Mouse (Mus musculus): ENCODE measurements at regions not wholly inside any gene's neighbourhood (a gene's known extent, or its start where the extent isn't known, plus 50 kb on each side); places are given as distances from the start of the nearest gene placed in this dataset.

DNA sequence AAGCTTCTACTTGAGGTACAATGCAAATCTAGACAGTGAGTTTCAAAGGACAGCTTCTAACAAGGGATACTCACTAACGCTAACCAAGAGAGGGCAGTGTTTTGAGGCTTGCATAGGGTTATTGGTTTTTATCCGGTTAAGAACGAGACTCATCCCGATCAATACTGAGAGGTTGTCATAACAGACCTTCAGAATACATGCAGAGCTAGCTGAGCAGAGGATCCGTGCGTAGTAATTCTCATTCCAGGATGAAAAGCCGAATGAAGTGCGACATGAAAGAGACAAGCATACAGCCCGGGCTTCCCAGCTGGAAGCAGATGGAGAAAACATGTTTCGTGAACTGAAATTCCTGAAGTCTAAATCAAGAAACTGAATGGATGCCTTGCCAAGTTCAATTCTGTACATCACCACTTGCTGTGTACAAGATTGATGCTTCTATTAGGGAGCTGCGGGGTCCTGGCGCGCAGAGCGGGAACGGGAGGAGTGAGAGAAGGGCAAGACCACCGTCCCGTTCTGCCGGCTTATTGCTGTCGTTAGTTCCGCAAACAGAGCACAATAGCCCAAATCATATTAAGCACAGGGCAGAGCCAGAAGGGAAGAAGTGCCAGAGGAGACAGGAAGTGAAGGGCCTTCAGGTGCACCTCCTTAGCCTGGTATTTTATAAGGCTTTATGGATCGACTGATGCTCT lies 65.4 kb upstream of the Tes start:
- no peak overlapping the region for H3K4me3 ChIP-seq (replicated peaks; ENCODE audit: low read length)
- no peaks in the 10 kb centered on the region for H3K36me3 ChIP-seq (ENCODE audit: insufficient read depth, low read length)
- TF ChIP-seq POU5F1 (IDR thresholded peaks at IDR 0.05; ENCODE audit: borderline replicate concordance, low read length) = no peak
- TF ChIP-seq CTCF (conservative IDR thresholded peaks at IDR 0.05; ENCODE audit: low read length) = no peak
- no peak for TF ChIP-seq NANOG (IDR thresholded peaks at IDR 0.05; ENCODE audit: borderline replicate concordance, low read length)
- no peaks in the 10 kb centered on the region for H3K4me1 ChIP-seq (replicated peaks; ENCODE audit: low read depth, low read length)
- H3K27me3 ChIP-seq (ENCODE audit: insufficient read depth, low read length) = no peaks in the 10 kb centered on the region
- peaks cover 33% of the 10 kb centered on the region for H3K9me3 ChIP-seq (ENCODE audit: low read length)

DNA sequence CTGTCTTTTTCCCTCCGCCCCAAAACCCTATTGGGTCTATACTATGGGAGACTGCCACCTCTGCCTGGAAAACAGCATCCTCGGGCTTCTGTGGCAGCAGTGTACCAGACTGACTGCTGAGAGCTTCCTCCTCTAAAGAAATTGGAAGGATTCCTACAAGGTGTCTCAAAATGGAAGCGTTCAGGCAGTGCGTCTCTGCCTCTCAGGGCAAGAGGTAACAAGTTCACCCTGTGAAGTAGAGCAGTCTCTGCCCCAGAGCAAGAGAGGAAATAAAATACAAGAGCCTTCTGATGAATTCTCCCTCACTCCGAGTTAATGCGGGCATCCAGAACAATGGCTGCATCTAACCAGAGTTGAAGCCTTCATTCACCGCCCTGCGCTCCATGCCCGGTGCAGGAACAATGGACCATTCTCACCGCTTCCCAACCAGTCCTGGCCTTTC lies 69.4 kb upstream of the Tes start:
- H3K4me1 ChIP-seq (replicated peaks; ENCODE audit: low read depth, low read length) = no peaks in the 10 kb centered on the region
- H3K9me3 ChIP-seq (ENCODE audit: low read length) = no peaks in the 10 kb centered on the region
- no peaks in the 10 kb centered on the region for H3K36me3 ChIP-seq (ENCODE audit: insufficient read depth, low read length)
- H3K27me3 ChIP-seq (ENCODE audit: insufficient read depth, low read length) = no peaks in the 10 kb centered on the region
- TF ChIP-seq NANOG (IDR thresholded peaks at IDR 0.05; ENCODE audit: borderline replicate concordance, low read length) (no peak), POU5F1 (IDR thresholded peaks at IDR 0.05; ENCODE audit: borderline replicate concordance, low read length) (no peak), CTCF (conservative IDR thresholded peaks at IDR 0.05; ENCODE audit: low read length) (no peak)
- no peak overlapping the region for H3K4me3 ChIP-seq (replicated peaks; ENCODE audit: low read length)

- TF ChIP-seq CTCF (conservative IDR thresholded peaks at IDR 0.05; ENCODE audit: low read length) = peak; percentile 45
- TF ChIP-seq POU5F1 (IDR thresholded peaks at IDR 0.05; ENCODE audit: borderline replicate concordance, low read length) = no peak
- Histone ChIP-seq H3K9me3 (ENCODE audit: low read length) (no peaks in the 10 kb centered on the region), H3K27me3 (ENCODE audit: insufficient read depth, low read length) (no peaks in the 10 kb centered on the region), H3K4me3 (replicated peaks; ENCODE audit: low read length) (no peak overlapping the region), H3K36me3 (ENCODE audit: insufficient read depth, low read length) (no peaks in the 10 kb centered on the region), H3K4me1 (replicated peaks; ENCODE audit: low read depth, low read length) (no peaks in the 10 kb centered on the region)
Observed at GRCm38 (mm10) chr6:16994711-16995110, 70.2 kb upstream of the Tes start.

GRCm38 (mm10) chr6:16991996-16992591 lies 72.9 kb upstream of the Tes start:
- H3K9me3 ChIP-seq (ENCODE audit: low read length) = no peaks in the 10 kb centered on the region
- no peaks in the 10 kb centered on the region for H3K4me1 ChIP-seq (replicated peaks; ENCODE audit: low read depth, low read length)

DNA sequence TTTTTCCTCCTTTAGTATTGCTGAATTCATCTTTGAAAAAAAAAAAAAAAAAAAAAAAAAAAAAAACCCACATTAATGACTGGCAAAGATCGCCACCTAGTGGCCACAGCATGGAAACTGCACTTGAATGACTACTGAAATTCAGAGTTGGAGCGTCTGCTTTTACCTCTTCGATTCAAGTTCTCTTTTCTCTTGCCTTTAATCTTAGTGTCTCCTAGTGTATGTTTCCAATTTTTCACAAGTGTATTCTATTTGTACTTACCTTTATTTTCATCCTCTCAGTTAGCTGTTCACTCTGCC lies 79.9 kb upstream of the Tfec start:
- Histone ChIP-seq H3K9me3 (ENCODE audit: low read length) (no peaks in the 10 kb centered on the region), H3K4me3 (replicated peaks; ENCODE audit: low read length) (no peak overlapping the region)

More at GRCm38 (mm10) chr6:16991996-16992591, 72.9 kb upstream of the Tes start:
- H3K36me3 ChIP-seq (ENCODE audit: insufficient read depth, low read length) = no peaks in the 10 kb centered on the region
- no peaks in the 10 kb centered on the region for H3K27me3 ChIP-seq (ENCODE audit: insufficient read depth, low read length)
- no peak overlapping the region for H3K4me3 ChIP-seq (replicated peaks; ENCODE audit: low read length)
- TF ChIP-seq POU5F1 (IDR thresholded peaks at IDR 0.05; ENCODE audit: borderline replicate concordance, low read length) = no peak
- no peak for TF ChIP-seq NANOG (IDR thresholded peaks at IDR 0.05; ENCODE audit: borderline replicate concordance, low read length)
- TF ChIP-seq CTCF (conservative IDR thresholded peaks at IDR 0.05; ENCODE audit: low read length) = no peak

GRCm38 (mm10) chr6:16977392-16978205 lies 79.4 kb upstream of the Tfec start:
- no peaks in the 10 kb centered on the region for H3K9me3 ChIP-seq (ENCODE audit: low read length)
- H3K36me3 ChIP-seq (ENCODE audit: insufficient read depth, low read length) = no peaks in the 10 kb centered on the region
- H3K27me3 ChIP-seq (ENCODE audit: insufficient read depth, low read length) = no peaks in the 10 kb centered on the region
- TF ChIP-seq POU5F1 (IDR thresholded peaks at IDR 0.05; ENCODE audit: borderline replicate concordance, low read length) (no peak), CTCF (conservative IDR thresholded peaks at IDR 0.05; ENCODE audit: low read length) (no peak), NANOG (IDR thresholded peaks at IDR 0.05; ENCODE audit: borderline replicate concordance, low read length) (no peak)
- no peaks in the 10 kb centered on the region for H3K4me1 ChIP-seq (replicated peaks; ENCODE audit: low read depth, low read length)
- H3K4me3 ChIP-seq (replicated peaks; ENCODE audit: low read length) = no peak overlapping the region

More for the DNA sequence above, 79.9 kb upstream of the Tfec start:
- TF ChIP-seq CTCF (conservative IDR thresholded peaks at IDR 0.05; ENCODE audit: low read length) = peak; percentile 84
- TF ChIP-seq POU5F1 (IDR thresholded peaks at IDR 0.05; ENCODE audit: borderline replicate concordance, low read length) = no peak
- no peaks in the 10 kb centered on the region for H3K4me1 ChIP-seq (replicated peaks; ENCODE audit: low read depth, low read length)
- no peaks in the 10 kb centered on the region for H3K36me3 ChIP-seq (ENCODE audit: insufficient read depth, low read length)
- H3K27me3 ChIP-seq (ENCODE audit: insufficient read depth, low read length) = no peaks in the 10 kb centered on the region

GRCm38 (mm10) chr6:16965658-16966057 lies 67.4 kb upstream of the Tfec start:
- Histone ChIP-seq H3K4me3 (replicated peaks; ENCODE audit: low read length) (no peak overlapping the region), H3K27me3 (ENCODE audit: insufficient read depth, low read length) (no peaks in the 10 kb centered on the region), H3K9me3 (ENCODE audit: low read length) (no peaks in the 10 kb centered on the region), H3K4me1 (replicated peaks; ENCODE audit: low read depth, low read length) (no peaks in the 10 kb centered on the region), H3K36me3 (ENCODE audit: insufficient read depth, low read length) (no peaks in the 10 kb centered on the region)
- TF ChIP-seq CTCF (conservative IDR thresholded peaks at IDR 0.05; ENCODE audit: low read length) = no peak
- TF ChIP-seq POU5F1 (IDR thresholded peaks at IDR 0.05; ENCODE audit: borderline replicate concordance, low read length) = no peak
- TF ChIP-seq NANOG (IDR thresholded peaks at IDR 0.05; ENCODE audit: borderline replicate concordance, low read length) = no peak

- TF ChIP-seq NANOG (IDR thresholded peaks at IDR 0.05; ENCODE audit: borderline replicate concordance, low read length) = no peak
- TF ChIP-seq POU5F1 (IDR thresholded peaks at IDR 0.05; ENCODE audit: borderline replicate concordance, low read length) = no peak
- TF ChIP-seq CTCF (conservative IDR thresholded peaks at IDR 0.05; ENCODE audit: low read length) = no peak
- H3K36me3 ChIP-seq (ENCODE audit: insufficient read depth, low read length) = no peaks in the 10 kb centered on the region
- H3K4me3 ChIP-seq (replicated peaks; ENCODE audit: low read length) = no peak overlapping the region
- no peaks in the 10 kb centered on the region for H3K4me1 ChIP-seq (replicated peaks; ENCODE audit: low read depth, low read length)
- no peaks in the 10 kb centered on the region for H3K9me3 ChIP-seq (ENCODE audit: low read length)
- H3K27me3 ChIP-seq (ENCODE audit: insufficient read depth, low read length) = no peaks in the 10 kb centered on the region
Observed at GRCm38 (mm10) chr6:16964362-16964761, 66.1 kb upstream of the Tfec start.

Data from E14TG2a.4 (cell line).